Mouse (Mus musculus) T-helper 17 cell (primary cell): ENCODE data around the gene Pms2.

ENCODE experiments used
- in situ Hi-C, 2 experiments: fragments of 300-600 bp; cut with MboI, MseI; formaldehyde crosslinking; loops; 1 replicate in 1 of 2; 2 replicates in 1 of 2; pipeline ENCODE4 v1.15.1; 2025; ENCODE audit warnings: high pct_unique_total_duplicates in 2 of 2

Gene Pms2

GRCm38 (mm10) chr5:143931863-143932580 lies 22.3 kb downstream of the Pms2 start:
- in situ Hi-C loops, result no loop called here

GRCm38 (mm10) chr5:143932831-143933230 lies 23.1 kb downstream of the Pms2 start, which contains the start of gene Rsph10b:
Gene Rsph10b (plus strand): TSS chr5:143933035.
- in situ Hi-C loops, result no loop called here

GRCm38 (mm10) chr5:143933414-143933813 lies 23.6 kb downstream of the Pms2 start:
- in situ Hi-C loops, result no loop called here

- in situ Hi-C loops, result no loop called here
Observed at GRCm38 (mm10) chr5:143933875-143934274, 24.1 kb downstream of the Pms2 start.

GRCm38 (mm10) chr5:143936156-143936555 lies 26.4 kb downstream of the Pms2 start:
- in situ Hi-C loops, result no loop called here

GRCm38 (mm10) chr5:143941588-143941987 lies 31.8 kb downstream of the Pms2 start:
- in situ Hi-C loops, result no loop called here

- in situ Hi-C loops, result no loop called here
Observed at GRCm38 (mm10) chr5:143943231-143944125, 33.7 kb downstream of the Pms2 start.

- in situ Hi-C loops, result no loop called here
Observed at GRCm38 (mm10) chr5:143948361-143948760, 38.6 kb downstream of the Pms2 start.

GRCm38 (mm10) chr5:143950016-143950415 lies 40.3 kb downstream of the Pms2 start:
- in situ Hi-C loops, result no loop called here

- in situ Hi-C loops, result no loop called here
Observed at GRCm38 (mm10) chr5:143957101-143957500, 47.3 kb downstream of the Pms2 start.

GRCm38 (mm10) chr5:143959551-143959950 lies 49.8 kb downstream of the Pms2 start:
- in situ Hi-C loops, result no loop called here

- in situ Hi-C loops, result no loop called here
Observed at GRCm38 (mm10) chr5:143961176-143961575, 51.4 kb downstream of the Pms2 start.

- in situ Hi-C loops, result no loop called here
Observed at GRCm38 (mm10) chr5:143965586-143966345, 56.0 kb downstream of the Pms2 start.

GRCm38 (mm10) chr5:143966671-143967070 lies 56.9 kb downstream of the Pms2 start:
- in situ Hi-C loops, result no loop called here

- in situ Hi-C loops, result no loop called here
Observed at GRCm38 (mm10) chr5:143972628-143973027, 62.9 kb downstream of the Pms2 start.

GRCm38 (mm10) chr5:143974931-143975630 lies 65.3 kb downstream of the Pms2 start:
- in situ Hi-C loops, result no loop called here

GRCm38 (mm10) chr5:143975631-143975933 lies 65.8 kb downstream of the Pms2 start:
- in situ Hi-C loops, result no loop called here

GRCm38 (mm10) chr5:143976232-143976631 lies 66.5 kb downstream of the Pms2 start:
- in situ Hi-C loops, result no loop called here

GRCm38 (mm10) chr5:143976726-143977431 lies 67.1 kb downstream of the Pms2 start:
- in situ Hi-C loops, result no loop called here

- in situ Hi-C loops, result no loop called here
Observed at GRCm38 (mm10) chr5:143980858-143981257, 71.1 kb downstream of the Pms2 start.

- in situ Hi-C loops, result no loop called here
Observed at GRCm38 (mm10) chr5:143982361-143982760, 72.6 kb downstream of the Pms2 start.
